Mouse (Mus musculus) forebrain, embryonic 13.5 days (tissue): ENCODE data around the gene Fam120a. TPM values are rescaled to one million over a fixed set of nuclear protein-coding genes. Genes with fewer than 3 reads are reported as not detected.

ENCODE experiments used
- ATAC-seq: fragments of 200-750 bp; cut with Nextera tagmentation; 2 replicates; pipeline ENCODE4 v1.8.0; 2017
- H3K27ac ChIP-seq: fragments of 300-500 bp; sonication (generic); 2 replicates; pipeline ENCODE4 v1.5.1; 2015; ENCODE audit warnings: inconsistent platforms, mild to moderate bottlenecking, moderate library complexity
- H3K27me3 ChIP-seq: fragments of 300-500 bp; sonication (generic); 2 replicates; pipeline ENCODE4 v1.6.1; 2015; ENCODE audit warnings: mild to moderate bottlenecking, inconsistent platforms
- H3K36me3 ChIP-seq: fragments of 300-500 bp; sonication (generic); 2 replicates; pipeline ENCODE4 v1.6.1; 2015; ENCODE audit warnings: mild to moderate bottlenecking, inconsistent platforms; ENCODE audit not compliant: poor library complexity, severe bottlenecking
- H3K4me1 ChIP-seq: fragments of 300-500 bp; sonication (generic); 2 replicates; pipeline ENCODE4 v1.6.1; 2015; ENCODE audit warnings: inconsistent platforms
- H3K4me2 ChIP-seq: fragments of 300-500 bp; sonication (generic); 2 replicates; pipeline ENCODE4 v1.6.1; 2015; ENCODE audit warnings: inconsistent platforms, mild to moderate bottlenecking, moderate library complexity
- H3K4me3 ChIP-seq: fragments of 300-500 bp; sonication (generic); 2 replicates; pipeline ENCODE4 v1.5.1; 2015; ENCODE audit warnings: mild to moderate bottlenecking, inconsistent platforms
- H3K9ac ChIP-seq: fragments of 300-500 bp; sonication (generic); 2 replicates; pipeline ENCODE4 v1.6.1; 2015; ENCODE audit warnings: mild to moderate bottlenecking, inconsistent platforms
- H3K9me3 ChIP-seq: fragments of 300-500 bp; sonication (generic); replicated peaks from 2 replicates; pipeline ENCODE4 v1.6.1; 2016; ENCODE audit warnings: inconsistent platforms
- WGBS: fragments of 180-500 bp; shearing (Covaris S2); methylation state at CpG from one replicate; pipeline ENCODE4 v1.1.7; 2015; 5-methylcytosine and 5-hydroxymethylcytosine counted together
- polyA plus RNA-seq: library from polyadenylated mRNA; unstranded; fragments of >200 nt; fragmentation: Nextera tagmentation; extraction: Ambion mirVana; gene quantifications from 2 replicates; pipeline ENCODE4 v1.2.1, GENCODE M21; 2015

Fam120a gene
- polyA plus RNA-seq, 1 experiment from 2014 or later, result 16.0 TPM

DNA sequence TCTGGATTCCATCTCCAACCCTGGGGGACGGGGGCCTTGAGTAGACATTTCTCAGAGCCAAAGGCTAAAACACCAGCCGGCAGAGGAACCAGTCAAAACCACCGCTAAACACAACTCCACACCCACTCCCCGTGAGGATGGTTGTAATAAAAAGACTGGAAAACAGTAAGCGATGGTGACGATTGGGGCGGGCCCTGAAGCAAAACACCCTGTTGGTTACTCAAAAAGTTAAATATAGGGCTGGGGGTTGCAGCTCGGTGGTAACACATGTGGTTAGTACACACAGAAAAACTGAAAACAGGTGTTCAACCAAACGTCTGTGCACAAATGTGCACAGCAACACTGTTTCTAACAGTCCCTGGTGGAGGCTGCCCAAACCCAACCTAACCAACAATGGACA lies 104.3 kb downstream of the Fam120a start:
- no peak for ATAC-seq
- WGBS, result 82% methylated on average over 9 of the region's 9 CpGs
- Histone ChIP-seq H3K4me3 (no peak overlapping the region), H3K27ac (no peak overlapping the region), H3K27me3 (no peaks in the 10 kb centered on the region), H3K36me3 (no peaks in the 10 kb centered on the region), H3K4me2 (no peak overlapping the region), H3K9ac (no peak overlapping the region), H3K4me1 (peaks cover 43% of the 10 kb centered on the region), H3K9me3 (0 out of 2 replicates have a peak, but pooled peaks cover 4% of the 10 kb centered on the region)

DNA sequence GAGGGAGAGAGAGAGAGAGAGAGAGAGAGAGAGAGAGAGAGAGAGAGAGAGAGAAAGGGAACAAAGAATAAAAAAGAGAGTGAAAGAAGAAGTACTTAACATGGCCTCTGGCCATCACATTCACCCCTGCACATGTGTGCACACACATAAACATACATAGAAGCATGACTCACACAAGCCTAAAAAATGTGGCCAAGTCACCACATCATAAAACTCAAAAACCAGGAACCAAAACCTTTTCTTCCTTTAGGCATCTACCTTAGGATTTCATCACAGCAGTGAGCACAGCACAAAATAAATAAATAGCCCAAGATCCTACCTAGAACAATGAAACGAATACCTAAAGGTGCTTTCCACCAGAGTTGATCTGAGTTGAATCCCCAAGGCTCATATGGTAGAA lies 105.9 kb downstream of the Fam120a start:
- Histone ChIP-seq H3K4me2 (no peak overlapping the region), H3K4me3 (no peak overlapping the region), H3K27ac (no peak overlapping the region), H3K9me3 (0 out of 2 replicates have a peak, but pooled peaks cover 4% of the 10 kb centered on the region), H3K9ac (no peak overlapping the region), H3K36me3 (no peaks in the 10 kb centered on the region), H3K4me1 (peaks cover 43% of the 10 kb centered on the region), H3K27me3 (no peaks in the 10 kb centered on the region)
- 100% methylated on average over 1 of the region's 1 CpGs for WGBS
- ATAC-seq, result no peak

DNA sequence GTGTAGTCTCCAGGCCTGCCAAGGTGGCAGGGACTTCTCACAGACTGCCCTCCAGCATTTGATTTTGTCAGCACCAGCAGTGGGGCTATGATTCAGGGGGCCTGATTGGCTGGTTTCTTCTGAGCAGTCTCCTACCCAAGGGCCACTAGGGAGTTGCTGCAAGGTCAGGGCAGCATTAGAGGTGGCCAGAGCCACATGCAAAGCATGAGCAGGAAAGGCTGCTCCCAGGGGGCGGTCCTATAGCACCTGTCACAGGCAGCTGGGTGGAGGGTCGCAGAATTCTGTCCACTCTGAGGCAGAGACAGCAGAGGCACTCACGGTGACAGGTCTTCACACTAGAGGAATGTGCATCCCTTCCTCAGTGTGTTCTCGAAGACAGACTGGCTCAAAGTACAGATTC lies 109.0 kb downstream of the Fam120a start:
- Histone ChIP-seq H3K9me3 (0 out of 2 replicates have a peak, but pooled peaks cover 4% of the 10 kb centered on the region), H3K27ac (no peak overlapping the region), H3K4me1 (peaks cover 54% of the 10 kb centered on the region), H3K9ac (peak overlapping the region; percentile 10; the same call in 1 of the 2 replicates), H3K4me2 (no peak overlapping the region), H3K4me3 (no peak overlapping the region), H3K27me3 (no peaks in the 10 kb centered on the region), H3K36me3 (no peaks in the 10 kb centered on the region)
- 71% methylated on average over 4 of the region's 4 CpGs for WGBS
- no peak for ATAC-seq

DNA sequence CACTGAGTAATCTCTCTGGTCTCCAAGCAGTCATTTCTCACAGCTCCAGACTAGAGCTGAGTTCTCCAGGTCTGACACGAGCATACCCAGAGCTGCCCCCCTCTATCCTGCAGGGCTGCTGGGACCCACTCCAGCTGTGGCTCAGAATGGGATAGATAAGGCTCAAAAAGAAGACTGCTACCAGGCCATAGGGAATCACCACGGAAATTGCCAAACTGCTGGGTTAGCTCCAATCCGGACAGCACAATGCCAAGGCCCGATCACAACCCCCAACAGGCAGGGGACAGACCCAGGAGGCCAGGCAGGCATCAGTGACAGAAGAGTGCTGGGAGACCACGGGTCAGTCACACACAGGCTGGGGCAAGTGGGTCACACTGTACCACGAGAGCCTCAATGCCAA lies 109.8 kb downstream of the Fam120a start:
- Histone ChIP-seq H3K4me1 (peaks cover 55% of the 10 kb centered on the region), H3K36me3 (no peaks in the 10 kb centered on the region), H3K4me3 (no peak overlapping the region), H3K9me3 (0 out of 2 replicates have a peak, but pooled peaks cover 4% of the 10 kb centered on the region), H3K27me3 (no peaks in the 10 kb centered on the region), H3K9ac (peak overlapping the region; percentile 10; the same call in 1 of the 2 replicates), H3K4me2 (no peak overlapping the region), H3K27ac (0 out of 2 replicates have a peak overlapping the region, but pooled peaks have one; percentile 7)
- 59% methylated on average over 6 of the region's 6 CpGs for WGBS
- ATAC-seq, result no peak

DNA sequence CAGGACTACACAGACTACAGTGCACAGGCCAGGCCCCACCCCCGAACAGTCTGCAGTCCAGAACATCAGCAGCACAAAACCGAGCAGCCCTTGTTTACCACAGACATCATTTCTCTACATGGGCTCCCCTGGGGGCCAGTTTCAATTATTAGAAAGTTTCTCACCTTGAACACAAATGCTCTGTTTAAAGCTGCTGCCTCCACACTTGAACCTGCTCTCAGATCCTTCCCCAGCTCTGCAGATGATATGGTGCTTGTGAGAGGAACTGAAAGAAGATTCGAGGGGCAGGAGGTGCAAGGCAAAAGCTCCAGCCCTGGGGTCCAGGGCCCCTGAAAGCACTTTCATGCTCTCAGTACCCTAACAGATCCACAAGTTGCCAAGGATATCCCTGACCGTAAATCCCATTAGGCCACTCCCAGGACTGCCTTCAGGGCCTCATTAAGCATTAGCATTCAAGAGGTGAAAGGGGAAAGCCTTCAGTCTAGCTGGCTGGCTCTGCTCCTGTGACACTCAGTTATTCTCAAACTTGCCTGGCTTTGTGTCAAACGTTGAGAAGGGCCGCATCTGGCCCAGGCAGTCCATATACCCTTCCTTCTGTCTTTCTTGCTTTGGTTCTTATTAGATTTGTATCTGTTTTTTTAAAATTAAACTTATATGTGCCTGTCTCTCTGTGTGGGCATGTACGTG lies 110.4 kb downstream of the Fam120a start:
- 0 out of 2 replicates have a peak overlapping the region, but pooled peaks have one; percentile 7 for H3K27ac ChIP-seq
- no peaks in the 10 kb centered on the region for H3K36me3 ChIP-seq
- WGBS, result 41% methylated on average over 7 of the region's 7 CpGs
- 0 out of 2 replicates have a peak, but pooled peaks cover 4% of the 10 kb centered on the region for H3K9me3 ChIP-seq
- no peak overlapping the region for H3K9ac ChIP-seq
- H3K4me1 ChIP-seq, result peaks cover 55% of the 10 kb centered on the region
- no peak overlapping the region for H3K4me2 ChIP-seq
- no peak overlapping the region for H3K4me3 ChIP-seq
- no peaks in the 10 kb centered on the region for H3K27me3 ChIP-seq
- ATAC-seq, result no peak

DNA sequence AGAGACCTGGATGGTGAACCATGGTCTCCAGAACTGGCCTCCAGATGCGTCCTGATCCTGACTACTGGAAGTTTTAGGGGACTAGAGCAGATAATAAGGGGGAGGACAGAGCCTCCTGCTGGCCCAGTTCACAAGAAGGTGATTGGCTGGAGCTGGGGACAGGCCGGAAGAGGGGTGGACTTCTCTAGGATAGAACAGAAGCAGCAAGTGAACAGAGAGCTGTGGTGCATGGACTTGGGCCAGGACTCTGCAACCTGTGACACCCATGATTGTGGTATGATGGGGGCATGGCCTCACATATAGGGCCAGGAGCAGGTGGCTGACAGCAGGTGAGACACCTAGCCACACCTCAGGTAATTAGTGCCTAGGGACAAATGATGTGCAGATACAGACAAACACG lies 113.9 kb downstream of the Fam120a start:
- WGBS, result 53% methylated on average over 3 of the region's 3 CpGs
- Histone ChIP-seq H3K36me3 (no peaks in the 10 kb centered on the region), H3K27me3 (no peaks in the 10 kb centered on the region), H3K4me1 (peaks cover 70% of the 10 kb centered on the region), H3K4me2 (no peak overlapping the region), H3K9ac (no peak overlapping the region), H3K9me3 (no peaks in the 10 kb centered on the region), H3K27ac (0 out of 2 replicates have a peak overlapping the region, but pooled peaks have one; percentile 54), H3K4me3 (no peak overlapping the region)
- no peak for ATAC-seq

DNA sequence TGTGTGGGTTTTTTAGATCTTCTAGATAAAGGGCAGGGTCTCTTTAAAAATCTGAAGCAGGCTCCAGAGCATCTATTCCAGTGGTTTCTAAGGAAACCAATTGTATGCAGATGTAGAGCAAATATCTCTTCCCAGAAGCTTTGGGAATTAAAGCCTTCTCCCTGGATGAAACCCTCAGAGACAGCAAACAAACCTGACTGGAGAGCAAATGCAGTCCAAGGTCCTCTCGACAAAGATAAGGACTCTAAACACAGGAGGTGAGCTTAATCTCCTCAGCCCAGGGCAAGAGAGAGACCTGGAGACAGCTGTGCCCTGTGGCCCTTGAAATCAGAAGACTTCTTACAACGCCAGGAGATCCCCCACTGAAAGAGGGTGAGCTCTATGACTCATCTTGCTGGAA lies 114.3 kb downstream of the Fam120a start:
- Histone ChIP-seq H3K9ac (no peak overlapping the region), H3K27ac (peak overlapping the region; percentile 54), H3K4me2 (no peak overlapping the region), H3K4me1 (peaks cover 69% of the 10 kb centered on the region), H3K9me3 (no peaks in the 10 kb centered on the region), H3K27me3 (no peaks in the 10 kb centered on the region), H3K36me3 (peaks cover 2% of the 10 kb centered on the region; the same call in 1 of the 2 replicates), H3K4me3 (no peak overlapping the region)
- WGBS, result 30% methylated on average over 2 of the region's 2 CpGs
- no peak for ATAC-seq

DNA sequence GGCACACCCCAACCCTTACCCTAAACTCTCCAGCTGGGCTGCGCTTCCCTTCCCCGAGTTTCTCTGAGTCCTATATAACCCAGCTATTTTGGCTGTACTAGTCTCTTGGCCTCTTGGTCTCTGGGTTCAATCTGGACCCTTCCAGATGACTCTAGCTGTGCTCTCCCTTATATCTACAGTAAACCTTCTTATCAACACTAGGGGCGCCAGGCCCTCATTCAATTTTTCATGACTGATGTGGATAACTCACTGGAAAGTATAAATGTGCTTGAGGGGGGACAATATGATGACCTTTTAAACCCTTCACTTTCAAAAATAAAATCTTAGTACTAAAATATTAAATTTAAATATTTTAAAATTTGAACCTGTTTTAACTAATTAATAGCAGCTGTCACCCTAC lies 115.0 kb downstream of the Fam120a start:
- no peak for ATAC-seq
- H3K27ac ChIP-seq, result no peak overlapping the region
- no peak overlapping the region for H3K9ac ChIP-seq
- H3K4me1 ChIP-seq, result peaks cover 66% of the 10 kb centered on the region
- H3K4me3 ChIP-seq, result no peak overlapping the region
- H3K36me3 ChIP-seq, result peaks cover 4% of the 10 kb centered on the region; the same call in 1 of the 2 replicates
- WGBS, result 76% methylated on average over 3 of the region's 3 CpGs
- H3K27me3 ChIP-seq, result no peaks in the 10 kb centered on the region
- no peaks in the 10 kb centered on the region for H3K9me3 ChIP-seq
- H3K4me2 ChIP-seq, result no peak overlapping the region

DNA sequence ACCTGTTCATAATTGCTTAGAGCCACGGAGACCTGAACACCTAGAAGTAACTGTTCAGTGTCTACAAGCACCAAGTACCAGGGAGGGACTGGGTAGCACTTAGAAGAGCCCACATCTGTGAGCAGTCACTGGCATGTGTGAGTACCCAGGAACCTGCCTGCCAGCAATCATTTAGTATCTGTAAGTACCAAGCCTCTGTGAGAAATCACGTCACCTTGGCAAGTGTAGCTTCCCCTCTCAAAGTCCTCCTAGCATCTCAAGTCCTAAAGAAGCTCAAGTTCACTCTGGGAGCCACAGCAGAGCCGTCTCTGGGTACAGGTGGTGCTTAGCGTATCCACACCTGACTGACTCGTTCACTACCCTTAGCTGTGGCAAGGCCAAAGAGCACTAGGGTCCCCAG lies 116.1 kb downstream of the Fam120a start:
- H3K4me1 ChIP-seq, result peaks cover 54% of the 10 kb centered on the region
- H3K9me3 ChIP-seq, result no peaks in the 10 kb centered on the region
- H3K27ac ChIP-seq, result no peak overlapping the region
- no peak overlapping the region for H3K9ac ChIP-seq
- H3K36me3 ChIP-seq, result peaks cover 4% of the 10 kb centered on the region; the same call in 1 of the 2 replicates
- 91% methylated on average over 5 of the region's 5 CpGs for WGBS
- no peaks in the 10 kb centered on the region for H3K27me3 ChIP-seq
- no peak overlapping the region for H3K4me2 ChIP-seq
- no peak for ATAC-seq
- no peak overlapping the region for H3K4me3 ChIP-seq

DNA sequence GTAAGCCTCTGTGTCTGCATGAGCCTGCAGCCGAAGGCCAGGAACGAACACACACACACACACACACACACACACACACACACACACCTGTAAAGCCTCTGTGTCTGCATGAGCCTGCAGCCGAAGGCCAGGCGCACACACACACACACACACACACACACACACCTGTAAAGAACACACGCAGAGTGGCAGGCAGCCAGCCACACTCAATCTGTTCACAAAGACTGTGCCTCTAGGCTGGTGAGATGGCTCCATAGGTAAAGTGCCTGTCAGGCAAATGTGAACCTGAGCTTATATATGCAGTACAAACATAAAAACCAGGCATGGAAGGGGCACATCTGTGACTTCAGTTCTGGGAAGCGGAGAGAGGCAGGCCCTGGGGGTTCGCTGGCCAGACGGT lies 117.0 kb downstream of the Fam120a start:
- Histone ChIP-seq H3K9ac (no peak overlapping the region), H3K4me1 (peaks cover 52% of the 10 kb centered on the region), H3K27ac (0 out of 2 replicates have a peak overlapping the region, but pooled peaks have one; percentile 10), H3K4me3 (no peak overlapping the region), H3K4me2 (no peak overlapping the region), H3K9me3 (no peaks in the 10 kb centered on the region), H3K27me3 (no peaks in the 10 kb centered on the region), H3K36me3 (peaks cover 4% of the 10 kb centered on the region; the same call in 1 of the 2 replicates)
- no peak for ATAC-seq
- WGBS, result 78% methylated on average over 8 of the region's 8 CpGs

DNA sequence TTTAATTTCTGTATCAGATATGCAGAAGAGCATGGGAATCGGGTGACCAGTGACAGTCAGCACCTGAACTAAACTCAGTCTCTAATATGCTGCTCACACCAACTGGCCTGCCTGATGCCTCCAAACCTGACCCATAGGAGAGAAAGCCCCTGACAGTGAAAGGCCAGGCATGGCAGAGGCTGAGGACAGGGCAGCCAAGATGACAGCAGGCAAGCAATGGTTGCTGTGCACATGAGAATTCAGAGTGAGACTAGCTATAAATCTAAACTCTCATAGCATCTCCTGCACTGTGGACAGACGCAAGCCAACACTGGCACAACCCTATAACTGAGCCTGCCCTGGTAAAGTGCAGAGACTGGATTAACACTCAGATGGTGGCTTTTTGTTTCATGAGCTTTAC lies 117.5 kb downstream of the Fam120a start:
- no peak for ATAC-seq
- no peaks in the 10 kb centered on the region for H3K9me3 ChIP-seq
- 0 out of 2 replicates have a peak overlapping the region, but pooled peaks have one; percentile 10 for H3K27ac ChIP-seq
- H3K4me3 ChIP-seq, result no peak overlapping the region
- H3K9ac ChIP-seq, result no peak overlapping the region
- 87% methylated on average over 2 of the region's 2 CpGs for whole genome bisulfite sequencing
- H3K27me3 ChIP-seq, result no peaks in the 10 kb centered on the region
- H3K36me3 ChIP-seq, result peaks cover 4% of the 10 kb centered on the region; the same call in 1 of the 2 replicates
- H3K4me2 ChIP-seq, result no peak overlapping the region
- peaks cover 50% of the 10 kb centered on the region for H3K4me1 ChIP-seq

DNA sequence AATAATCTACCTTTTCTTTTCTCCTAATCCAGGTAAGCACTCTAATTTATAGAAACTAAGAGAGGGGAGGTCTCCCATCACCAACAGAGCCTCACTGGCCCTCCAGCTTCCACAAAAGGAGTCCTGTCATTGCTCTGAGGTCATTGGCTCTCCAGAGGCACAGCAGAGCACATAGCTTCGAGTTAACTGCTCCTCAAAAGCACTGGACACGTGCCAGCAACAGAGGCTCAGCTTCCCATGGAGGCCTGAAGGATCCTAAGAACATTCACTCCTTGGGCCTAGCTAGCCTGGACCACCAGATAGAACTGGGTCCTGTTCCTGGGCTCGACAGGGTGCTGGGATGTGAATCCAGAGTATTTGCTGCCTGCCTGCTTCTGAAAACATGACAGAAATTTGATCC lies 118.7 kb downstream of the Fam120a start:
- no peak for ATAC-seq
- peak overlapping the region; percentile 35 for H3K27ac ChIP-seq
- 25% methylated on average over 3 of the region's 3 CpGs for WGBS

More for the DNA sequence above, 118.7 kb downstream of the Fam120a start:
- Histone ChIP-seq H3K36me3 (peaks cover 4% of the 10 kb centered on the region; the same call in 1 of the 2 replicates), H3K4me1 (peaks cover 40% of the 10 kb centered on the region), H3K4me3 (no peak overlapping the region), H3K27me3 (no peaks in the 10 kb centered on the region), H3K9me3 (no peaks in the 10 kb centered on the region), H3K4me2 (no peak overlapping the region), H3K9ac (peak overlapping the region; percentile 34; the same call in 1 of the 2 replicates)
